Mouse (Mus musculus): ENCODE results near the gene BC035044. TPM values are rescaled to one million over a fixed set of nuclear protein-coding genes. Genes with fewer than 3 reads are reported as not detected.
"Not testable (repeated sequence)": the region's sequence is repeated elsewhere in the genome, so short reads cannot be mapped to it uniquely, and the experiment has no call there.

Gene BC035044
- polyA plus RNA-seq, 1 experiment from 2014 or later, result 0.88 TPM

DNA sequence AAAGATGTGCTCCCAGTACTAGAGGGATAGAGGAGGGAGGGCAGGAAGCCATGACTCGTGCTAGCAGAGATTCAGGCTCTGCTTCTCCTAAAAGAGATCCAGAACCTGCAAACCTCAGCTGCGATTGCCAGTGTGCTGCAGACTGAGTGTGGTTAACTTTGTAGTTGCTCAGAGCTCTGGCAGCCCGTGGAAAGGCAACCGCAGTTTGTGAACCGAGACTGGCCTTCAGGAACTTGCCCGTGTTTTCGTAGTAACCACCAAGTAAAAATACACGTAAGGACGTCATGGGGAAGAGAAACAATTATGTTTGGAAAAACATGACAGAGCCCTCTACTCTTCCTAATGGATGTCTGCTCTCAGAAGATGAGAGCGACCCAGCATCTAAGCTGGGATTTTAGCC, 57.9 kb downstream of the BC035044 start:
- Histone ChIP-seq H3K27me3 (ENCODE audit: control insufficient read depth, insufficient read depth, low read length) (no peaks in the 10 kb centered on the region), H3K9me3 (ENCODE audit: control insufficient read depth, low read length) (no peaks in the 10 kb centered on the region), H3K9ac (ENCODE audit: low read length) (no peak overlapping the region), H3K4me2 (ENCODE audit: low read depth, low read length, severe bottlenecking) (no peak overlapping the region), H3K4me3 (ENCODE audit: low read depth, low read length) (no peak overlapping the region), H3K36me3 (ENCODE audit: control insufficient read depth, insufficient read depth, low read length) (no peaks in the 10 kb centered on the region), H3K4me1 (replicated peaks; ENCODE audit: control insufficient read depth, insufficient read depth, low read length) (0 out of 2 replicates have a peak, but pooled peaks cover 2% of the 10 kb centered on the region), H3K27ac (ENCODE audit: low read depth, low read length) (no peak overlapping the region)
- ATAC-seq (replicated peaks; ENCODE audit: low FRiP score), result no peak
- WGBS, result 83% methylated on average over 10 of the region's 10 CpGs
- no peak for DNase-seq (ENCODE audit: low spot score)

DNA sequence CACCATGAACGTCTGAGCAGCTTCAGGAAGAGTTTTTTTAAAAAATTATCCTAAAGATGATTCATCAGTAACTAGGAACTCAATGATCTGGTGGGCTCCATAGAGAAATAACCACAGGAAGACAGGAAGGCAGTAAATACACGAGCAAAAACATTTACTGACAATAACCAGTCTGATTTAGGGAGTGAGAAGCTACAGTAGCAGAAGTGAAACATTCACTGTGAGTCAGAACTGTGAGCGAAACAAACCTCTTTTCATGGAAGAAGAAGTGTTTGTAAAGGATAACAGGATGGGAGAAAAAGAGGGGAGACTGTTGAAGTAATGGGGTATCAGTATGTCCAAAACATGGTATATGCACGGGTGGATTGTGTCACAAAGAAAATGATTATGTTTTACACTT, 61.1 kb downstream of the BC035044 start:
- whole genome bisulfite sequencing, result 77% methylated on average over 4 of the region's 4 CpGs
- no peaks in the 10 kb centered on the region for H3K4me1 ChIP-seq (replicated peaks; ENCODE audit: control insufficient read depth, insufficient read depth, low read length)
- H3K27ac ChIP-seq (ENCODE audit: low read depth, low read length), result no peak overlapping the region
- no peak overlapping the region for H3K4me2 ChIP-seq (ENCODE audit: low read depth, low read length, severe bottlenecking)
- H3K4me3 ChIP-seq (ENCODE audit: low read depth, low read length), result no peak overlapping the region
- ATAC-seq (replicated peaks; ENCODE audit: low FRiP score) (no peak), DNase-seq (ENCODE audit: low spot score) (no peak)
- no peaks in the 10 kb centered on the region for H3K27me3 ChIP-seq (ENCODE audit: control insufficient read depth, insufficient read depth, low read length)
- H3K36me3 ChIP-seq (ENCODE audit: control insufficient read depth, insufficient read depth, low read length), result no peaks in the 10 kb centered on the region
- H3K9me3 ChIP-seq (ENCODE audit: control insufficient read depth, low read length), result no peaks in the 10 kb centered on the region
- no peak overlapping the region for H3K9ac ChIP-seq (ENCODE audit: low read length)

DNA sequence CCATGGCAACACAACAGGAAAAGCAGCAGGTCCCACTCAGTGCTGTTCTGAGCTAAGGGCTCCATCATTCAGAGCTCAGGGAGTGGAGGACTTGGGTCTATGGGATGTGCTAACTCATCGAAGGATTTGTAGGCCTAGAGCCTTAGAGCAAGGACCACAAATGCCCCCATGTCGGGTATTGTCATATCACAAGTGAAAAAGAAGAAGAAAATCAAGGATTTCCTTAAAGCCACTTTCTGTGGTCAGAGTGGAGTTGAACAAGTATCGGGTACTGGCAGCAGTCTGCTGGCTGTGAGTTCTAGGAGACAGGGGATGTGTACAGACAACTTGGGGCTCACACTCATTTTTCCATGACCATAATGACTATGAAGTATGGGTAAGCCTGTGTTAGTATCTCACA, 64.1 kb downstream of the BC035044 start:
- no peak for ATAC-seq (replicated peaks; ENCODE audit: low FRiP score)
- Histone ChIP-seq H3K27me3 (ENCODE audit: control insufficient read depth, insufficient read depth, low read length) (no peaks in the 10 kb centered on the region), H3K36me3 (ENCODE audit: control insufficient read depth, insufficient read depth, low read length) (no peaks in the 10 kb centered on the region), H3K4me2 (ENCODE audit: low read depth, low read length, severe bottlenecking) (no peak overlapping the region), H3K9ac (ENCODE audit: low read length) (no peak overlapping the region), H3K4me1 (replicated peaks; ENCODE audit: control insufficient read depth, insufficient read depth, low read length) (no peaks in the 10 kb centered on the region), H3K4me3 (ENCODE audit: low read depth, low read length) (no peak overlapping the region), H3K9me3 (ENCODE audit: control insufficient read depth, low read length) (no peaks in the 10 kb centered on the region), H3K27ac (ENCODE audit: low read depth, low read length) (no peak overlapping the region)
- DNase-seq (ENCODE audit: low spot score), result no peak
- 82% methylated on average over 3 of the region's 3 CpGs for WGBS

DNA sequence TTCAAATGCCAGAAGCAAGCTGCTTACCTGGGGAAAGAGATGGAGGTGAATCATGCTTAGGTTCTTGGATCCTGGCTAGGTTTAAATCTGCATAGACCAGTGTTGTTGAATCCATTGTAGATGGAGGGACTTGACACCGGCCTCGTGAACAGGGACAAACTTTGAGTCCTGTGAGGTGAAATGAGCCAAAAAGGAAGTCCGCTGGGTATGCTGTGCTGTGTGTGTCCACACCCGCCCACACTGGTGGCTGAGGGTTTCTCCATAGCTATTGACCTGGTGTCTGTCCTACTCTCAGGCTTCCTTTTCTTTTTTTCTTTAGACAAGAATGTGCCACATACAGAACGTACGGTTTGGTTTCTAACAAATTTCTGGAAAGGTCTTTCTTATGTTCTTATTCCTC, 64.8 kb downstream of the BC035044 start, which contains the start of the genes Gm44511 and Klrb1b:
Gene Gm44511 (minus strand): TSS at position 184 of the 400 bp plus-strand sequence.
Gene Klrb1b (minus strand): TSS at position 200 of the 400 bp plus-strand sequence.
- ATAC-seq (replicated peaks; ENCODE audit: low FRiP score) (no peak), DNase-seq (ENCODE audit: low spot score) (no peak)
- no peak within 1 kb of the TSS for H3K27ac ChIP-seq (ENCODE audit: low read depth, low read length)
- H3K9me3 ChIP-seq (ENCODE audit: control insufficient read depth, low read length), result no peaks in the 10 kb centered on the region
- no peak within 1 kb of the TSS for H3K9ac ChIP-seq (ENCODE audit: low read length)
- H3K4me2 ChIP-seq (ENCODE audit: low read depth, low read length, severe bottlenecking), result no peak within 1 kb of the TSS
- no peaks in the 10 kb centered on the region for H3K4me1 ChIP-seq (replicated peaks; ENCODE audit: control insufficient read depth, insufficient read depth, low read length)
- H3K4me3 ChIP-seq (ENCODE audit: low read depth, low read length), result no peak within 1 kb of the TSS
- H3K36me3 ChIP-seq (ENCODE audit: control insufficient read depth, insufficient read depth, low read length), result no peaks in the 10 kb centered on the region
- WGBS, result 86% methylated on average over 6 of the region's 6 CpGs
- no peaks in the 10 kb centered on the region for H3K27me3 ChIP-seq (ENCODE audit: control insufficient read depth, insufficient read depth, low read length)

DNA sequence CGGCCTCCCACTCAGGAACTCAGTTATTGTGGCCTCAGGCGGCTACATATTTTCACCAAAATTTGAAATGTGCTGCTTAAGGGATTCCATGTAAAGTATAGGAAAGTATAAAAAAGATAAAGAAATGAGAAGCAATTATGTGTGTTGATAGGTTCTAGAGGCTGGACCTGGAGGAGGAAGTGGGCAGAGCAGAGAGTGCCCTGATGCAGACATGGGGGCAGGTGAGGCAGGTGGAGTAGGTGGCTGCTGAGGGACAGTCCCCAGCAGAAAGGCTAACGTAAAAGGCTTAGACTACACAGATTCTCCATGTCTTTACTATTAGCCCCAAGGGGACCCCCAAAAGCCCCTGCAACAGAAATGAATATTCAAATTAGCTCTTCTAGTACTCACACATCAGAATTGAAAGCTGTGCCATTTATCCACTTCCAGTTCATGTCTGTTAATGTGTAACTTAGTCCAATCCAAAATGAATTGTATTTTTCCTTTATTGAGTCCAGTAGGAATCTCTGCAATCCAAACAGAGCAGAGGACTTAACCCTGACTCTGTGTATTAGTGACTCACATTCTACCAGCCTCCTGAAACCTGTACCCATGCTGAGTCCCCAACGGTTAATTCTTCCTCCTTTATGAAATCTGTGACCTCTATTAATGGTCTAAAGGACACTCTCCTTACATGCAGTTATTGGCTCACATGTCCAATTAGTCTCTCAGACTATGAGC, 72.7 kb downstream of the BC035044 start:
- DNase-seq (ENCODE audit: low spot score), result no peak
- Histone ChIP-seq H3K4me1 (replicated peaks; ENCODE audit: control insufficient read depth, insufficient read depth, low read length) (no peaks in the 10 kb centered on the region), H3K9me3 (ENCODE audit: control insufficient read depth, low read length) (no peaks in the 10 kb centered on the region), H3K27me3 (ENCODE audit: control insufficient read depth, insufficient read depth, low read length) (no peaks in the 10 kb centered on the region), H3K4me2 (ENCODE audit: low read depth, low read length, severe bottlenecking) (no peak overlapping the region), H3K9ac (ENCODE audit: low read length) (no peak overlapping the region), H3K27ac (ENCODE audit: low read depth, low read length) (no peak overlapping the region), H3K36me3 (ENCODE audit: control insufficient read depth, insufficient read depth, low read length) (no peaks in the 10 kb centered on the region), H3K4me3 (ENCODE audit: low read depth, low read length) (no peak overlapping the region)
- ATAC-seq (replicated peaks; ENCODE audit: low FRiP score), result no peak
- WGBS, result 76% methylated on average over 4 of the region's 4 CpGs

DNA sequence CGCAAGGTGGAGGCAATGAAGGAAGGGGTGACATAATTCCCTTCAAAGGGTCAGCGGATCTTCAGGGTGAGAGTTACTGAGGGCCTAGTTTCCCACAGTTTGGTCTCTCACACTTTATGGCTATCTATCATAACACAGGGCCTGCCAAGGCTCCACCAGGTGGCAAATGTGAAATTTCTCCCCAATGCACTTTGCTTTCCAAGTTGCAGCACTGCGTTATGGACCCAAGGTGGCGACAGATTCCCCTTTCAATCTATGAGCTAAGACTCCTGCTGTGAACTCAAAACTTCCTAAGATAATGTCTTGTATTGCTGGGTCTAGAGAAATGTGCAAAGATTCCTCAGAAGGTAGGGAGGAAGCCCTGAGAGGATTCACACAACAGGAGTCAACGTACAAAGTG, 82.4 kb downstream of the BC035044 start:
- no peak overlapping the region for H3K4me3 ChIP-seq (ENCODE audit: low read depth, low read length)
- H3K36me3 ChIP-seq (ENCODE audit: control insufficient read depth, insufficient read depth, low read length), result no peaks in the 10 kb centered on the region
- H3K9me3 ChIP-seq (ENCODE audit: control insufficient read depth, low read length), result no peaks in the 10 kb centered on the region
- ATAC-seq (replicated peaks; ENCODE audit: low FRiP score) (no peak), DNase-seq (ENCODE audit: low spot score) (no peak)
- no peak overlapping the region for H3K4me2 ChIP-seq (ENCODE audit: low read depth, low read length, severe bottlenecking)
- 86% methylated on average over 5 of the region's 5 CpGs for WGBS
- no peaks in the 10 kb centered on the region for H3K4me1 ChIP-seq (replicated peaks; ENCODE audit: control insufficient read depth, insufficient read depth, low read length)
- no peak overlapping the region for H3K9ac ChIP-seq (ENCODE audit: low read length)
- no peaks in the 10 kb centered on the region for H3K27me3 ChIP-seq (ENCODE audit: control insufficient read depth, insufficient read depth, low read length)
- no peak overlapping the region for H3K27ac ChIP-seq (ENCODE audit: low read depth, low read length)

DNA sequence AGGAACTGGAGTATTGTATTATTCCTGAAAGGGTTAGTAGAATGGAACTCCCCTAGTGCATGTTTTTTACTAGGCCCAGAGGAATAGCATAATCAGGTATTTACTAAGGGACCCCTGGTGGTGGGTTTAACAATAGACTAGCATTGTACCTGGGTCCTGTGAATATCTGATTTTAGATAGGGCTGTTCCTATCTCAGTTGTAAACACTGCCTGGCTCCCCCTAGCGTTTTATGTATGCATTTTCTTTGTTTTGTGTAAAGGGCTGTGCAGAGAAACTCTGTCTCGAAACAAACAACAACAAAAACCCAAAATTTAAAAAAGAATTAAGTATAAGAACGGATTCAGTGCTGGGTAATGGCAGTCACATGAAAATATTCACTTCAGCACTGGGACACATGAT, 83.9 kb downstream of the BC035044 start:
- Histone ChIP-seq H3K36me3 (ENCODE audit: control insufficient read depth, insufficient read depth, low read length) (no peaks in the 10 kb centered on the region), H3K4me3 (ENCODE audit: low read depth, low read length) (no peak overlapping the region), H3K9ac (ENCODE audit: low read length) (no peak overlapping the region), H3K27ac (ENCODE audit: low read depth, low read length) (no peak overlapping the region), H3K4me2 (ENCODE audit: low read depth, low read length, severe bottlenecking) (no peak overlapping the region), H3K9me3 (ENCODE audit: control insufficient read depth, low read length) (no peaks in the 10 kb centered on the region), H3K27me3 (ENCODE audit: control insufficient read depth, insufficient read depth, low read length) (no peaks in the 10 kb centered on the region), H3K4me1 (replicated peaks; ENCODE audit: control insufficient read depth, insufficient read depth, low read length) (no peaks in the 10 kb centered on the region)
- ATAC-seq (replicated peaks; ENCODE audit: low FRiP score) (no peak), DNase-seq (ENCODE audit: low spot score) (no peak)
- WGBS, result 73% methylated on average over 3 of the region's 3 CpGs

DNA sequence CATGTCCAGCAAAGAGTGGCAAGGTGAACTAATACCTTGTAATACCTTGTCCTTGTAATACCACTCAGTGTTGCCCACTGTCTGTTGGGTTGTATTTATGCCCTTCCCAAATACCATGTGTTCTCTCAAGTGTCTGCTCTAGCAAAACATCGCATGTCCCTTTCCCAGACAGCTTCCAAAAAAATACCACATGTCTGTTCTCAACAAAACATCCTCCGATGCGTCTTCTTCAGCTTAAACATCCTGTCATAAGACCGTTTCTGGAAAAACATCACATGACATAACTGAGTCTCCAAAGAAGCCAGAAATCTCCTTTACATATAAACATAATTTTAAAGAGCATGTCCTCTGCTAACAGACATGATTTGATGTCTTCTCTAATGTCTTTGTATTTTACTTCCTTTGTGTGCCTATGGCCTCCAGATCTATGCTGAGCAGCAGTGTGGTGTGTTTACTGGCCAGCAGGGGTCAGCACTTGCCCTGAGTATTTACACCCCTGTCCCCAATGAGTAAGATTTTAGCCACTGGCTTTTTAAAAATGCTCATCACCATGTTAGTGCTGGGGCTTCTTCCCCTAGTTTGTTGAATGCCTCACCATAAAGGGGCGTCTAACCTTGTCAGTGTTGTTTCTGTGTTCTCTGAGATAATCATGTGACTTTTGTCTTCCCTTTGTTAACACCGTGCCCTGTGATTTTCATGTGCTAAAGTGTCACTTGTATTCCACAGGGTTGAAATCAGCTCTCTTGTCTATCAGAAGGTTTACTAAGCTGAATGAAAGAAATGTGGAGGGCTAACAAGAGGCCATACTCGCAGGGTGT, 85.9 kb downstream of the BC035044 start:
- peak; percentile 25; the same call in 1 of the 2 replicates for ATAC-seq (replicated peaks; ENCODE audit: low FRiP score)
- not testable (repeated sequence) for H3K27ac ChIP-seq (ENCODE audit: low read depth, low read length)

More for the DNA sequence above, 85.9 kb downstream of the BC035044 start:
- DNase-seq (ENCODE audit: low spot score), result peak; percentile 74
- H3K9me3 ChIP-seq (ENCODE audit: control insufficient read depth, low read length); H3K4me1 ChIP-seq (replicated peaks; ENCODE audit: control insufficient read depth, insufficient read depth, low read length); H3K9ac ChIP-seq (ENCODE audit: low read length); H3K36me3 ChIP-seq (ENCODE audit: control insufficient read depth, insufficient read depth, low read length); H3K4me3 ChIP-seq (ENCODE audit: low read depth, low read length); H3K4me2 ChIP-seq (ENCODE audit: low read depth, low read length, severe bottlenecking); H3K27me3 ChIP-seq (ENCODE audit: control insufficient read depth, insufficient read depth, low read length): not testable (repeated sequence)
- 64% methylated on average over 7 of the region's 7 CpGs for WGBS

All from forebrain, embryonic 11.5 days (tissue).